Mouse (Mus musculus): ENCODE measurements around the gene Anxa4. TPM values are rescaled to one million over a fixed set of nuclear protein-coding genes. Genes with fewer than 3 reads are reported as not detected.
A peak's percentile ranks its signal among the peaks of the same experiment; 100 is the strongest.

Anxa4 gene
- polyA plus RNA-seq, 1 experiment from 2014 or later: 90.4 TPM

GRCm38 (mm10) chr6:86818914-86819313, 25.5 kb upstream of the Anxa4 start:
- DNase-seq (no peak), ATAC-seq (ENCODE audit: insufficient read depth) (no peak)
- Histone ChIP-seq H3K4me2 (no peak overlapping the region), H3K27me3 (ENCODE audit: insufficient read depth, low read length) (no peaks in the 10 kb centered on the region; the same call in 1 of the 2 replicates), H3K4me3 (ENCODE audit: low read depth, low read length) (no peak overlapping the region), H3K9me3 (ENCODE audit: low read depth, low read length) (no peaks in the 10 kb centered on the region), H3K27ac (ENCODE audit: low read depth) (no peak overlapping the region), H3K9ac (no peak overlapping the region), H3K4me1 (ENCODE audit: insufficient read depth) (peaks cover 9% of the 10 kb centered on the region; the same call in 1 of the 2 replicates), H3K36me3 (ENCODE audit: insufficient read depth) (no peaks in the 10 kb centered on the region)
- 66% methylated on average over 4 of the region's 4 CpGs for WGBS
- no peak for TF ChIP-seq CTCF (IDR thresholded peaks at IDR 0.05; ENCODE audit: low read depth)

GRCm38 (mm10) chr6:86816586-86816985, 23.2 kb upstream of the Anxa4 start:
- ATAC-seq (ENCODE audit: insufficient read depth) (peak; percentile 35; the same call in 1 of the 2 replicates), DNase-seq (peak; percentile 82)
- TF ChIP-seq CTCF (IDR thresholded peaks at IDR 0.05; ENCODE audit: low read depth): peak; percentile 70
- H3K27me3 ChIP-seq (ENCODE audit: insufficient read depth, low read length): no peaks in the 10 kb centered on the region
- no peaks in the 10 kb centered on the region for H3K36me3 ChIP-seq (ENCODE audit: insufficient read depth)
- H3K4me2 ChIP-seq: no peak overlapping the region
- WGBS: 20% methylated on average over 8 of the region's 8 CpGs
- H3K27ac ChIP-seq (ENCODE audit: low read depth): no peak overlapping the region
- peaks cover 3% of the 10 kb centered on the region; the same call in 1 of the 2 replicates for H3K4me1 ChIP-seq (ENCODE audit: insufficient read depth)
- no peak overlapping the region for H3K4me3 ChIP-seq (ENCODE audit: low read depth, low read length)
- H3K9me3 ChIP-seq (ENCODE audit: low read depth, low read length): no peaks in the 10 kb centered on the region
- H3K9ac ChIP-seq: no peak overlapping the region

GRCm38 (mm10) chr6:86815436-86815835, 22.1 kb upstream of the Anxa4 start:
- TF ChIP-seq CTCF (IDR thresholded peaks at IDR 0.05; ENCODE audit: low read depth): no peak
- Histone ChIP-seq H3K27ac (ENCODE audit: low read depth) (no peak overlapping the region), H3K4me3 (ENCODE audit: low read depth, low read length) (peak overlapping the region; percentile 11; the same call in 1 of the 2 replicates), H3K9me3 (ENCODE audit: low read depth, low read length) (no peaks in the 10 kb centered on the region), H3K9ac (no peak overlapping the region), H3K36me3 (ENCODE audit: insufficient read depth) (no peaks in the 10 kb centered on the region), H3K27me3 (ENCODE audit: insufficient read depth, low read length) (no peaks in the 10 kb centered on the region), H3K4me1 (ENCODE audit: insufficient read depth) (peaks cover 3% of the 10 kb centered on the region; the same call in 1 of the 2 replicates), H3K4me2 (peak overlapping the region; percentile 44)
- no peak for ATAC-seq (ENCODE audit: insufficient read depth)
- 2% methylated on average over 7 of the region's 7 CpGs for WGBS
- peak; percentile 46 for DNase-seq

GRCm38 (mm10) chr6:86814926-86815325, 21.5 kb upstream of the Anxa4 start:
- H3K27ac ChIP-seq (ENCODE audit: low read depth): no peak overlapping the region
- WGBS: 41% methylated on average over 3 of the region's 3 CpGs
- H3K9ac ChIP-seq: no peak overlapping the region
- H3K4me2 ChIP-seq: peak overlapping the region; percentile 44
- TF ChIP-seq CTCF (IDR thresholded peaks at IDR 0.05; ENCODE audit: low read depth): no peak
- H3K27me3 ChIP-seq (ENCODE audit: insufficient read depth, low read length): no peaks in the 10 kb centered on the region
- H3K9me3 ChIP-seq (ENCODE audit: low read depth, low read length): no peaks in the 10 kb centered on the region
- no peak overlapping the region for H3K4me3 ChIP-seq (ENCODE audit: low read depth, low read length)
- DNase-seq: no peak
- H3K4me1 ChIP-seq (ENCODE audit: insufficient read depth): peaks cover 3% of the 10 kb centered on the region; the same call in 1 of the 2 replicates
- no peaks in the 10 kb centered on the region for H3K36me3 ChIP-seq (ENCODE audit: insufficient read depth)
- ATAC-seq (ENCODE audit: insufficient read depth): no peak

- H3K9me3 ChIP-seq (ENCODE audit: low read depth, low read length): no peaks in the 10 kb centered on the region
- TF ChIP-seq CTCF (IDR thresholded peaks at IDR 0.05; ENCODE audit: low read depth): peak; percentile 60
- no peak for ATAC-seq (ENCODE audit: insufficient read depth)
- no peaks in the 10 kb centered on the region for H3K27me3 ChIP-seq (ENCODE audit: insufficient read depth, low read length)
- no peak overlapping the region for H3K4me2 ChIP-seq
- no peaks in the 10 kb centered on the region for H3K36me3 ChIP-seq (ENCODE audit: insufficient read depth)
- H3K4me3 ChIP-seq (ENCODE audit: low read depth, low read length): no peak overlapping the region
- no peak overlapping the region for H3K9ac ChIP-seq
- WGBS: 21% methylated on average over 3 of the region's 3 CpGs
- no peak overlapping the region for H3K27ac ChIP-seq (ENCODE audit: low read depth)
- H3K4me1 ChIP-seq (ENCODE audit: insufficient read depth): peaks cover 3% of the 10 kb centered on the region; the same call in 1 of the 2 replicates
- DNase-seq: peak; percentile 80
These were observed 20.0 kb upstream of the Anxa4 start for GRCm38 (mm10) chr6:86813341-86813740.

- ATAC-seq (ENCODE audit: insufficient read depth) (no peak), DNase-seq (no peak)
- H3K27me3 ChIP-seq (ENCODE audit: insufficient read depth, low read length): no peaks in the 10 kb centered on the region
- H3K4me3 ChIP-seq (ENCODE audit: low read depth, low read length): no peak overlapping the region
- no peak overlapping the region for H3K4me2 ChIP-seq
- no peaks in the 10 kb centered on the region for H3K36me3 ChIP-seq (ENCODE audit: insufficient read depth)
- H3K27ac ChIP-seq (ENCODE audit: low read depth): no peak overlapping the region
- peaks cover 3% of the 10 kb centered on the region; the same call in 1 of the 2 replicates for H3K4me1 ChIP-seq (ENCODE audit: insufficient read depth)
- WGBS: 50% methylated on average over 4 of the region's 4 CpGs
- no peak overlapping the region for H3K9ac ChIP-seq
- no peaks in the 10 kb centered on the region for H3K9me3 ChIP-seq (ENCODE audit: low read depth, low read length)
- no peak for TF ChIP-seq CTCF (IDR thresholded peaks at IDR 0.05; ENCODE audit: low read depth)
These were observed 19.5 kb upstream of the Anxa4 start for GRCm38 (mm10) chr6:86812919-86813318.

- TF ChIP-seq CTCF (IDR thresholded peaks at IDR 0.05; ENCODE audit: low read depth): peak; percentile 95
- Histone ChIP-seq H3K9me3 (ENCODE audit: low read depth, low read length) (no peaks in the 10 kb centered on the region), H3K9ac (no peak overlapping the region), H3K4me2 (no peak overlapping the region), H3K27me3 (ENCODE audit: insufficient read depth, low read length) (no peaks in the 10 kb centered on the region), H3K36me3 (ENCODE audit: insufficient read depth) (no peaks in the 10 kb centered on the region), H3K27ac (ENCODE audit: low read depth) (no peak overlapping the region), H3K4me1 (ENCODE audit: insufficient read depth) (no peaks in the 10 kb centered on the region), H3K4me3 (ENCODE audit: low read depth, low read length) (no peak overlapping the region)
- DNase-seq (peak; percentile 76), ATAC-seq (ENCODE audit: insufficient read depth) (peak; percentile 28)
- WGBS: under 1% methylated on average over 5 of the region's 5 CpGs
These were observed 13.2 kb upstream of the Anxa4 start for GRCm38 (mm10) chr6:86806455-86807086.

Data from lung, embryonic 14.5 days (tissue).